Mouse (Mus musculus) midbrain, embryonic 15.5 days (tissue): Measurements from ENCODE around the gene Naa25. TPM values are rescaled to one million over a fixed set of nuclear protein-coding genes. Genes with fewer than 3 reads are reported as not detected.

Source experiments
- ATAC-seq: fragments of 200-750 bp; cut with Nextera tagmentation; replicated peaks from 2 replicates; pipeline ENCODE4 v1.8.0; 2017; ENCODE audit warnings: moderate TSS enrichment
- H3K27ac ChIP-seq: fragments of 300-500 bp; sonication (generic); 2 replicates; pipeline ENCODE4 v1.5.1; 2015; ENCODE audit warnings: mild to moderate bottlenecking, inconsistent platforms
- H3K27me3 ChIP-seq: fragments of 300-500 bp; sonication (generic); replicated peaks from 2 replicates; pipeline ENCODE4 v1.6.1; 2015; ENCODE audit warnings: inconsistent platforms
- H3K36me3 ChIP-seq: fragments of 300-500 bp; sonication (generic); replicated peaks from 2 replicates; pipeline ENCODE4 v1.6.1; 2015; ENCODE audit warnings: inconsistent platforms
- H3K4me1 ChIP-seq: fragments of 300-500 bp; sonication (generic); 2 replicates; pipeline ENCODE4 v1.6.1; 2015; ENCODE audit warnings: inconsistent platforms
- H3K4me2 ChIP-seq: fragments of 300-500 bp; sonication (generic); 2 replicates; pipeline ENCODE4 v1.6.1; 2015; ENCODE audit warnings: inconsistent platforms, mild to moderate bottlenecking, moderate library complexity
- H3K4me3 ChIP-seq: fragments of 300-500 bp; sonication (generic); 2 replicates; pipeline ENCODE4 v1.5.1; 2015; ENCODE audit warnings: mild to moderate bottlenecking, inconsistent platforms
- H3K9ac ChIP-seq: fragments of 300-500 bp; sonication (generic); 2 replicates; pipeline ENCODE4 v1.6.1; 2015; ENCODE audit warnings: mild to moderate bottlenecking, inconsistent platforms
- H3K9me3 ChIP-seq: fragments of 300-500 bp; sonication (generic); 2 replicates; pipeline ENCODE4 v1.6.1; 2016; ENCODE audit warnings: inconsistent platforms
- WGBS: fragments of 180-500 bp; shearing (Covaris S2); methylation state at CpG from one replicate; pipeline ENCODE4 v1.1.7; 2015; ENCODE audit warnings: mixed read lengths; 5-methylcytosine and 5-hydroxymethylcytosine counted together
- polyA plus RNA-seq: library from polyadenylated mRNA; unstranded; fragments of >200 nt; fragmentation: Nextera tagmentation; extraction: Ambion mirVana; gene quantifications from 2 replicates; pipeline ENCODE4 v1.2.1, GENCODE M21; 2015

The Naa25 gene
- polyA plus RNA-seq, 1 experiment from 2014 or later, result 56.6 TPM

GRCm38 (mm10) chr5:121398146-121398964, 619 bp downstream of the Naa25 start:
- Histone ChIP-seq H3K9ac (peak overlapping the region; percentile 70), H3K4me1 (peaks cover 24% of the 10 kb centered on the region), H3K4me2 (peak overlapping the region; percentile 81), H3K27ac (peak overlapping the region; percentile 80), H3K36me3 (no peaks in the 10 kb centered on the region; the same call in 1 of the 2 replicates), H3K9me3 (no peaks in the 10 kb centered on the region), H3K27me3 (no peaks in the 10 kb centered on the region), H3K4me3 (peak overlapping the region; percentile 73)
- under 1% methylated on average over 66 of the region's 67 CpGs for WGBS
- ATAC-seq, result peak; percentile 77

- Histone ChIP-seq H3K4me1 (peaks cover 24% of the 10 kb centered on the region), H3K36me3 (no peaks in the 10 kb centered on the region; the same call in 1 of the 2 replicates), H3K4me3 (peak overlapping the region; percentile 73), H3K4me2 (peak overlapping the region; percentile 81), H3K9me3 (no peaks in the 10 kb centered on the region), H3K9ac (peak overlapping the region; percentile 70), H3K27ac (no peak overlapping the region), H3K27me3 (no peaks in the 10 kb centered on the region)
- ATAC-seq, result no peak
- WGBS, result 57% methylated on average over 9 of the region's 9 CpGs
Observed at GRCm38 (mm10) chr5:121398965-121399462, 1.3 kb downstream of the Naa25 start.

GRCm38 (mm10) chr5:121399540-121399939, 1.8 kb downstream of the Naa25 start:
- H3K4me3 ChIP-seq, result no peak overlapping the region
- H3K36me3 ChIP-seq, result no peaks in the 10 kb centered on the region; the same call in 1 of the 2 replicates
- peaks cover 24% of the 10 kb centered on the region for H3K4me1 ChIP-seq
- H3K4me2 ChIP-seq, result peak overlapping the region; percentile 81
- no peak overlapping the region for H3K9ac ChIP-seq
- no peaks in the 10 kb centered on the region for H3K9me3 ChIP-seq
- H3K27me3 ChIP-seq, result no peaks in the 10 kb centered on the region
- H3K27ac ChIP-seq, result no peak overlapping the region
- ATAC-seq, result no peak
- WGBS, result 90% methylated on average over 5 of the region's 5 CpGs

GRCm38 (mm10) chr5:121400064-121400463, 2.3 kb downstream of the Naa25 start:
- Histone ChIP-seq H3K27me3 (no peaks in the 10 kb centered on the region), H3K4me3 (no peak overlapping the region), H3K9me3 (no peaks in the 10 kb centered on the region), H3K27ac (no peak overlapping the region), H3K9ac (no peak overlapping the region), H3K36me3 (no peaks in the 10 kb centered on the region; the same call in 1 of the 2 replicates), H3K4me1 (peaks cover 24% of the 10 kb centered on the region), H3K4me2 (no peak overlapping the region)
- no peak for ATAC-seq
- WGBS, result 73% methylated on average over 5 of the region's 5 CpGs

- ATAC-seq, result no peak
- Histone ChIP-seq H3K9me3 (no peaks in the 10 kb centered on the region), H3K27me3 (no peaks in the 10 kb centered on the region), H3K4me3 (no peak overlapping the region), H3K9ac (no peak overlapping the region), H3K4me1 (peaks cover 24% of the 10 kb centered on the region), H3K27ac (no peak overlapping the region), H3K36me3 (no peaks in the 10 kb centered on the region; the same call in 1 of the 2 replicates), H3K4me2 (no peak overlapping the region)
- WGBS, result 85% methylated on average over 5 of the region's 5 CpGs
Observed at GRCm38 (mm10) chr5:121400849-121401248, 3.1 kb downstream of the Naa25 start.

DNA sequence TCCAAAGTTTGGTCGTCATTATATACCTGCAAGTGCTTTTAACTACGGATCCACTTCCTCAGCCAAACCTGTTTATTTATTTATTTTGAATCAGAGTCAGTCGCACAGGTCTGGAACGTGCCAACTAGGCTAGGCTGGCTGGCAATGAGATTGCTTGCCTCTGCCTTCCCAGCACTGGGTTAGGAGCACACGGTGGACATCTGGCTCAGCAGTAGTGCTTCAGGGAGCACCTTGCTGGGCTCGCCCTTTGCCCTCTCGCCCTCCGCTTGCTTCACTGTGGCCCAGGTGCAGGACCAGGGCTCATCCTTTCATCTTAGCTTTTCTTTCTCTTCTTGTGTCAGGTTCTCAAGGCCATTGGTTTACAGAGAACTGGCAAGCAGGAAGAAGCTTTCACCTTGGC, 10.1 kb downstream of the Naa25 start:
- H3K27ac ChIP-seq, result no peak overlapping the region
- no peak overlapping the region for H3K9ac ChIP-seq
- no peak for ATAC-seq
- WGBS, result 89% methylated on average over 8 of the region's 8 CpGs
- H3K4me3 ChIP-seq, result no peak overlapping the region
- H3K36me3 ChIP-seq, result peaks cover 5% of the 10 kb centered on the region; the same call in 1 of the 2 replicates
- H3K27me3 ChIP-seq, result no peaks in the 10 kb centered on the region
- no peaks in the 10 kb centered on the region for H3K4me1 ChIP-seq
- H3K4me2 ChIP-seq, result no peak overlapping the region
- no peaks in the 10 kb centered on the region for H3K9me3 ChIP-seq

DNA sequence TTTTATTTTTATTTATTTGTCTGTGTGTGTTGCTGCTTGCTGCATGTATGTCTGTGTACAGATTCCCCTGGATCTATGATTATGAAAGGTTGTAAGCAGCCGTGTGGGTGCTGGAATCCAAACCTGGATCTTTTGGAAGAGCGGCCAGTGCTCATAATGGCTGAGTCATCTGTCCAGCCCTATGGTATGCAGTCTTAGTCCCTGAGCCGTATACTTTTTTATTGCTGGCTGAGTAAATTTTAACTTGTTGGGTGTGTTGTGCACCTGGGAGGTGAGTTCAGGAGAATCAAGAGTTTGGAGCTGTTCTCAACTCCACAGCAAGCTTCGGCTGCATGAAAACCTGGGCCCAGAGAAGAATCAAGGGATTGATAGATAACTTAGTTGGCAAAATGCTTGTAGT, 13.2 kb downstream of the Naa25 start:
- Histone ChIP-seq H3K27me3 (no peaks in the 10 kb centered on the region), H3K36me3 (peaks cover 29% of the 10 kb centered on the region; the same call in 1 of the 2 replicates), H3K4me1 (no peaks in the 10 kb centered on the region), H3K9me3 (no peaks in the 10 kb centered on the region), H3K27ac (no peak overlapping the region), H3K4me2 (no peak overlapping the region), H3K9ac (no peak overlapping the region), H3K4me3 (no peak overlapping the region)
- ATAC-seq, result no peak
- 94% methylated on average over 4 of the region's 4 CpGs for WGBS

GRCm38 (mm10) chr5:121420721-121421120, 23.0 kb downstream of the Naa25 start:
- Histone ChIP-seq H3K4me1 (no peaks in the 10 kb centered on the region), H3K27ac (no peak overlapping the region), H3K36me3 (peaks cover 77% of the 10 kb centered on the region), H3K4me3 (no peak overlapping the region), H3K4me2 (no peak overlapping the region), H3K9ac (no peak overlapping the region), H3K27me3 (no peaks in the 10 kb centered on the region), H3K9me3 (no peaks in the 10 kb centered on the region)
- 92% methylated on average over 9 of the region's 9 CpGs for WGBS
- ATAC-seq, result no peak

- no peak overlapping the region for H3K27ac ChIP-seq
- no peak overlapping the region for H3K4me2 ChIP-seq
- H3K4me1 ChIP-seq, result no peaks in the 10 kb centered on the region
- H3K9me3 ChIP-seq, result no peaks in the 10 kb centered on the region
- no peak overlapping the region for H3K4me3 ChIP-seq
- ATAC-seq, result no peak
- H3K27me3 ChIP-seq, result no peaks in the 10 kb centered on the region
- no peak overlapping the region for H3K9ac ChIP-seq
- WGBS, result 91% methylated on average over 6 of the region's 6 CpGs
- peaks cover 77% of the 10 kb centered on the region for H3K36me3 ChIP-seq
Observed at GRCm38 (mm10) chr5:121422787-121423186, 25.1 kb downstream of the Naa25 start.

- no peak for ATAC-seq
- no peaks in the 10 kb centered on the region for H3K9me3 ChIP-seq
- H3K4me1 ChIP-seq, result no peaks in the 10 kb centered on the region
- H3K9ac ChIP-seq, result no peak overlapping the region
- WGBS, result 91% methylated on average over 10 of the region's 10 CpGs
- peaks cover 78% of the 10 kb centered on the region for H3K36me3 ChIP-seq
- H3K27ac ChIP-seq, result no peak overlapping the region
- no peak overlapping the region for H3K4me3 ChIP-seq
- no peak overlapping the region for H3K4me2 ChIP-seq
- H3K27me3 ChIP-seq, result no peaks in the 10 kb centered on the region
Observed at GRCm38 (mm10) chr5:121423297-121423696, 25.6 kb downstream of the Naa25 start.

DNA sequence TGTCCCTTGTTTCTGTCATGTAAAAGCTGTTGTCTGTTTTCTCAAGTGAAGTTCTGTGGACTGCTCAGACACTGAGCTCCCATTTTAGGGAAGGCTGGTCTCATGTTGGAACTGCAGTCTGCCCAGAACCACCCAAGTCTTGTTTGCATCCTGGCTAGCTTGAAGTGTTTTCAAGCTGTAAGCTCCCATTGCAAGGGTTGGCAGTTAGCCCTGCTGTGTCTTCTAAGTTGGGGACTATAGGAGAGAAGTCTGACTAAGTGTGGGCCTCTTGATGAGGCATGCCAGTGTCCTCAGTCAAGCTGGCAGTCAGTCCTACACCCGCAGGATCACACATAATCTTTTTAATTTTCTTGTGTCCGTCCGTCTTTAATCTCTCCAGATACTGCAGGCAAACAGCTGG, 31.2 kb downstream of the Naa25 start:
- H3K4me2 ChIP-seq, result no peak overlapping the region
- H3K9me3 ChIP-seq, result no peaks in the 10 kb centered on the region
- H3K27me3 ChIP-seq, result no peaks in the 10 kb centered on the region
- no peak for ATAC-seq
- no peak overlapping the region for H3K4me3 ChIP-seq
- H3K27ac ChIP-seq, result no peak overlapping the region
- peaks cover 86% of the 10 kb centered on the region for H3K36me3 ChIP-seq
- no peak overlapping the region for H3K9ac ChIP-seq
- no peaks in the 10 kb centered on the region for H3K4me1 ChIP-seq
- 64% methylated on average over 3 of the region's 3 CpGs for WGBS

GRCm38 (mm10) chr5:121438131-121438530, 40.4 kb downstream of the Naa25 start:
- H3K9ac ChIP-seq, result no peak overlapping the region
- H3K27ac ChIP-seq, result no peak overlapping the region
- WGBS, result 92% methylated on average over 5 of the region's 5 CpGs
- no peak for ATAC-seq
- no peak overlapping the region for H3K4me2 ChIP-seq
- H3K4me3 ChIP-seq, result no peak overlapping the region
- H3K4me1 ChIP-seq, result no peaks in the 10 kb centered on the region
- H3K9me3 ChIP-seq, result no peaks in the 10 kb centered on the region
- H3K27me3 ChIP-seq, result no peaks in the 10 kb centered on the region
- peaks cover 73% of the 10 kb centered on the region for H3K36me3 ChIP-seq

DNA sequence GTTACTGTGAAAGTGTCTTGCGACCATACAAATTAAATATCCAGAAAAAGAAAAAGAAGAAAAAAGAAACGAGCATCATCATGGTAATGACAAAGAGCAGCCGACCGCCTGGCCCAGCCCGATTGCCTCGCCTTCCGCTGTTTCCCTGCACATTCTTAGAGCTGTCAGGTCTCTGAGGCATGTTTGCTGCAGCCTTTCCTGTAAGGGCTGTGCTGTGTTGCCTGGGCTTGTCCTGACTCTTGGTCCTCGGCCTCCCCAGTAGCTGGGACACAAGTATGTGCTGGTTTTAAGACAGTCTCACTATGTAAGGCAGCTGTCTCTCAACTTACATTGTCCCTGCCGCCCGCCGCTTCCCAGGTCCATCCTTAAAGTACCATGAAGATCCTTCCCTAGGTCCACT, 41.0 kb downstream of the Naa25 start:
- Histone ChIP-seq H3K9me3 (no peaks in the 10 kb centered on the region), H3K9ac (no peak overlapping the region), H3K36me3 (peaks cover 76% of the 10 kb centered on the region), H3K4me2 (no peak overlapping the region), H3K4me3 (no peak overlapping the region), H3K27me3 (no peaks in the 10 kb centered on the region), H3K27ac (no peak overlapping the region), H3K4me1 (no peaks in the 10 kb centered on the region)
- 95% methylated on average over 11 of the region's 11 CpGs for WGBS
- no peak for ATAC-seq
